Mouse (Mus musculus): ENCODE data around the gene Foxp4. TPM values are rescaled to one million over a fixed set of nuclear protein-coding genes. Genes with fewer than 3 reads are reported as not detected.

Gene Foxp4
- total and polyA plus RNA-seq, 3 experiments: 3.3 to 41.7 (median 9.9) TPM

- H3K4me3 ChIP-seq (replicated peaks in 1 of 3; ENCODE audit: low read depth in 2 of 3, low read length in 2 of 3, poor library complexity in 1 of 3): peak overlapping the region in 2 of 3 experiments; percentile 25 to 32
- no peak overlapping the region for H3K9ac ChIP-seq (ENCODE audit: insufficient read depth, low read depth)
- H3K4me1 ChIP-seq (ENCODE audit: control insufficient read depth in 1 of 2, insufficient read depth in 2 of 2): peaks cover 9 to 67% of the 10 kb centered on the region in 2 experiments
- DNase-seq (ENCODE audit: extremely low read depth): peak; percentile 66
- no peaks in the 10 kb centered on the region for H3K79me2 ChIP-seq (replicated peaks; ENCODE audit: control insufficient read depth, extremely low read depth, insufficient read depth, poor library complexity, severe bottlenecking)
- in situ Hi-C loops (cut with MboI; ENCODE audit: low pct_ligation_motif_present, low pct_unique_long_range_greater_than_20kb, low sequenced_read_pairs) (no loop called here), dilution Hi-C loops (cut with MboI; ENCODE audit: extremely low pct_ligation_motif_present, extremely low pct_unique_long_range_greater_than_20kb, low sequenced_read_pairs) (no loop called here)
- no peak overlapping the region; the same call in 1 of the 2 replicates for H3K4me2 ChIP-seq (ENCODE audit: insufficient read depth, low read depth, poor library complexity, severe bottlenecking)
- peaks cover 15 to 72% of the 10 kb centered on the region in 2 experiments for H3K36me3 ChIP-seq (replicated peaks in 1 of 2; ENCODE audit: control insufficient read depth in 1 of 2, insufficient read depth in 1 of 2, low read length in 1 of 2)
- TF ChIP-seq MAZ (IDR thresholded peaks at IDR 0.05; ENCODE audit: low read depth, low read length) (no peak), CTCF (conservative IDR thresholded peaks at IDR 0.05 in 1 of 2, IDR thresholded peaks at IDR 0.05 in 1 of 2; ENCODE audit: low read depth in 2 of 2, low read length in 2 of 2) (no peak), RCOR1 (conservative IDR thresholded peaks at IDR 0.05; ENCODE audit: low read depth, low read length) (no peak), CHD1 (IDR thresholded peaks at IDR 0.05; ENCODE audit: low read depth, low read length) (no peak), JUND (conservative IDR thresholded peaks at IDR 0.05; ENCODE audit: low read depth, low read length) (no peak), MAX (IDR thresholded peaks at IDR 0.05; ENCODE audit: low read length) (peak; percentile 38; the same call in 1 of the 2 replicates), TBP (conservative IDR thresholded peaks at IDR 0.05; ENCODE audit: low read depth, low read length) (no peak), MXI1 (IDR thresholded peaks at IDR 0.05; ENCODE audit: low read depth, low read length) (no peak), KAT2A (IDR thresholded peaks at IDR 0.05; ENCODE audit: insufficient replicate concordance, low read length) (no peak), E2F4 (IDR thresholded peaks at IDR 0.05; ENCODE audit: insufficient replicate concordance, low read depth, low read length) (no peak), ZKSCAN1 (IDR thresholded peaks at IDR 0.05; ENCODE audit: borderline replicate concordance, low read depth, low read length) (no peak), MYC (IDR thresholded peaks at IDR 0.05; ENCODE audit: low read depth, low read length) (peak; percentile 44; the same call in 1 of the 2 replicates), CHD2 (IDR thresholded peaks at IDR 0.05; ENCODE audit: low read length) (no peak; the same call in 1 of the 2 replicates), ZMIZ1 (IDR thresholded peaks at IDR 0.05; ENCODE audit: low read depth, low read length) (no peak)
- no peaks in the 10 kb centered on the region for H3K27me3 ChIP-seq (replicated peaks)
- no peaks in the 10 kb centered on the region for H3K9me3 ChIP-seq (replicated peaks; ENCODE audit: low read length)
- no peak overlapping the region for H3K27ac ChIP-seq (ENCODE audit: insufficient read depth, low read depth)
Measured at GRCm38 (mm10) chr17:47887381-47888154, 36.9 kb downstream of the Foxp4 start.

- TF ChIP-seq RAD21 (IDR thresholded peaks at IDR 0.05; ENCODE audit: low read depth, low read length) (no peak), MYC (IDR thresholded peaks at IDR 0.05; ENCODE audit: low read depth, low read length) (no peak), MEF2A (IDR thresholded peaks at IDR 0.05; ENCODE audit: borderline replicate concordance, low read depth, low read length) (no peak), CHD1 (IDR thresholded peaks at IDR 0.05; ENCODE audit: low read depth, low read length) (no peak), TBP (conservative IDR thresholded peaks at IDR 0.05; ENCODE audit: low read depth, low read length) (no peak), IRF4 (IDR thresholded peaks at IDR 0.05; ENCODE audit: low read depth, low read length) (no peak), USF2 (conservative IDR thresholded peaks at IDR 0.05; ENCODE audit: low read depth, low read length) (no peak), HCFC1 (IDR thresholded peaks at IDR 0.05; ENCODE audit: low read depth, low read length) (no peak), ZNF384 (IDR thresholded peaks at IDR 0.05; ENCODE audit: low read depth, low read length) (no peak), MAZ (IDR thresholded peaks at IDR 0.05; ENCODE audit: low read depth, low read length) (no peak), JUND (conservative IDR thresholded peaks at IDR 0.05; ENCODE audit: low read depth, low read length) (no peak)
- Histone ChIP-seq H3K27me3 (replicated peaks) (no peaks in the 10 kb centered on the region), H3K36me3 (replicated peaks in 1 of 2; ENCODE audit: control insufficient read depth in 1 of 2, insufficient read depth in 1 of 2, low read length in 1 of 2) (peaks cover 37 to 81% of the 10 kb centered on the region in 2 experiments), H3K4me2 (ENCODE audit: insufficient read depth, low read depth, poor library complexity, severe bottlenecking) (no peak overlapping the region), H3K9ac (ENCODE audit: insufficient read depth, low read depth) (no peak overlapping the region), H3K4me3 (replicated peaks in 1 of 3; ENCODE audit: low read depth in 2 of 3, low read length in 2 of 3, poor library complexity in 1 of 3) (no peak overlapping the region), H3K9me3 (replicated peaks; ENCODE audit: low read length) (no peaks in the 10 kb centered on the region), H3K4me1 (ENCODE audit: control insufficient read depth in 1 of 2, insufficient read depth in 2 of 2) (peaks cover 5 to 68% of the 10 kb centered on the region in 2 experiments), H3K27ac (ENCODE audit: insufficient read depth, low read depth) (no peak overlapping the region), H3K79me2 (replicated peaks; ENCODE audit: control insufficient read depth, extremely low read depth, insufficient read depth, poor library complexity, severe bottlenecking) (no peaks in the 10 kb centered on the region)
- no peak for DNase-seq (ENCODE audit: extremely low read depth)
- in situ Hi-C loops (cut with MboI; ENCODE audit: low pct_ligation_motif_present, low pct_unique_long_range_greater_than_20kb, low sequenced_read_pairs) (no loop called here), dilution Hi-C loops (cut with MboI; ENCODE audit: extremely low pct_ligation_motif_present, extremely low pct_unique_long_range_greater_than_20kb, low sequenced_read_pairs) (no loop called here)
Measured at GRCm38 (mm10) chr17:47883099-47883498, 41.3 kb downstream of the Foxp4 start.
